Comparison of ENCODE assay signal across 8 mouse cellular contexts in the genomic region with DNA sequence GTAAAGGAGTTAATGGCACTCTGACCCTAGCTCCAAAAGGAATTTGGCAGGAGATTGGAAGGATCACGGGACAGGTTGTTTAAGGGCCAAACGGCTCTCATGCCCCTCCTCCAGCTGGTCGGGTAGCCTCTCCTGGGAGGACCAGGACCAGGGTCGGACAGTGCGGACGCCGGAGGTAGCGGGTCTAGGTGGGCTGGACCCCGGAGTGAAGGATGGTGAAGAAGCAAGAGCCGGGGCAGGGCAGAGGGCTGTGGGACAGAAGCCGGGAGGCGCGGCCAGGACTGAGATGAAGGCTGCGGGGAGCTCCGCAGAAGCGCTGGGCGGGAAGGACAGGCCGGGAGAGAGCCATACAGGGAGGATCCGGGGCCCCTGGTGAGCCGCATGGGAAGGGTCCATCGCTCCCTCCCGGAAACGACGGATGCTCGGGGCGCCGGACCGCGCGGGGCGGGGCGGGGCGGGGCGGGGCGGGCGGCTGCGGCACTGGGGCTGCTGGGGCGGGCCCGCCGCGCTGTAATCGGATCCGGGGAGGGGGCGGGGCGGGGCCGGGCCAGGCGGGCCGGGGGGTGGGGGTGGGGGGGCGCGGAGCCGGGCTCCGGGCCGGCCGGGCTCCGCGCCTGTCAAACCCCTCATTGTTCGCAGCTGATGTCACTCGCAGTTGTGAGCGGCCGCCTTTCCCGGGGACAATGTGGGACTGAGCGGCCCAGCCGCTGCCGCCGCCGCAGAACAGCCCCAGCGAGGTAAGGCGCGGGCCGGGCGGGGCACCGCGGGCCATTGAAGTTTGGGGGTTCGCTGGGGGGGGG. TPM values are rescaled to one million over a fixed set of nuclear protein-coding genes. Genes with fewer than 3 reads are reported as not detected.
DNase-seq lines count a peak whose midpoint lies in the region; ATAC-seq lines count a peak whose summit lies in the region.

TSS of gene Pcbp4 (plus strand) at position 21 of the 800 bp plus-strand sequence.

- DNase-seq in 3134 (ENCODE audit: extremely low read depth, insufficient read length, low spot score): peak; percentile 74
- peak; percentile 83 for DNase-seq in MN1 (ENCODE audit: low spot score)
- peak; percentile 63 to 68 for DNase-seq in cerebellum, postnatal 36 days
- DNase-seq in gonadal fat pad, adult 2 months (ENCODE audit: low read depth): no peak
- peak; percentile 78 for DNase-seq in left cerebral cortex, postnatal 4 days
- DNase-seq in testis, postnatal 10 days (ENCODE audit: low spot score): peak; percentile 72

- ATAC-seq in intestine, embryonic 15.5 days: peak; percentile 78
- ATAC-seq in megakaryocyte-erythroid progenitor cell, adult 5-6 weeks (replicated peaks; ENCODE audit: low FRiP score, low TSS enrichment, poor library complexity, severe bottlenecking): peak; percentile 24; the same call in 1 of the 2 replicates

- under 1% methylated on average over 33 of the region's 74 CpGs for WGBS in intestine, embryonic 15.5 days

- H3K27me3 ChIP-seq in intestine, embryonic 15.5 days (replicated peaks): no peaks in the 10 kb centered on the region

- peak within 1 kb of the TSS; percentile 74 for H3K9ac ChIP-seq in intestine, embryonic 15.5 days

- peaks cover 72% of the 10 kb centered on the region for H3K4me1 ChIP-seq in intestine, embryonic 15.5 days (replicated peaks)

- H3K36me3 ChIP-seq in intestine, embryonic 15.5 days: no peaks in the 10 kb centered on the region

- H3K9me3 ChIP-seq in intestine, embryonic 15.5 days: no peaks in the 10 kb centered on the region

- H3K27ac ChIP-seq in intestine, embryonic 15.5 days: peak within 1 kb of the TSS; percentile 84

- peak within 1 kb of the TSS; percentile 66 for H3K4me3 ChIP-seq in intestine, embryonic 15.5 days (replicated peaks)

- intact Hi-C loops in left cerebral cortex, postnatal 4 days (cut with DNase I): no loop called here

- peak within 1 kb of the TSS; percentile 93 for H3K4me2 ChIP-seq in intestine, embryonic 15.5 days (replicated peaks)

RNA-seq across cellular contexts. Expression of gene Pcbp4, which starts in this region (rescaled TPM):
- 51.1 and 53.6 TPM in 2 replicates for polyA plus RNA-seq in gonadal fat pad, adult 2 months (2012; rRNA removed)
- 43.7 and 49.5 TPM in 2 replicates for polyA plus RNA-seq in intestine, embryonic 15.5 days (2015; fragmentation: Nextera tagmentation; extraction: Ambion mirVana)
- 100 to 1,000 TPM; 409 to 418 TPM for total RNA-seq in left cerebral cortex, postnatal 4 days (2021)
- total RNA-seq in megakaryocyte-erythroid progenitor cell, adult 5-6 weeks (2014; fragmentation: Nextera tagmentation): 0.40 and 6.6 TPM in 2 replicates
- total RNA-seq in megakaryocyte-erythroid progenitor cell, adult 5-6 weeks (2017): 0.30 and 0.89 TPM in 2 replicates

Comparison
In these comparisons a context has a peak if more than half of its experiments do, and no peak if none do; other contexts are left out.
1. RNA of gene Pcbp4 (total RNA-seq): 409 to 418 TPM in left cerebral cortex, postnatal 4 days; 0.30 to 6.6 TPM in megakaryocyte-erythroid progenitor cell, adult 5-6 weeks; every median in the first group is over 10 times any median in the second.